Mouse (Mus musculus) liver, embryonic 15.5 days (tissue): ENCODE data around the gene AC141477.1. TPM values are rescaled to one million over a fixed set of nuclear protein-coding genes. Genes with fewer than 3 reads are reported as not detected.
A peak's percentile ranks its signal among the peaks of the same experiment; 100 is the strongest.

Source experiments
- ATAC-seq: fragments of 200-750 bp; cut with Nextera tagmentation; 2 replicates; pipeline ENCODE4 v1.8.0; 2017; ENCODE audit warnings: moderate number of reproducible peaks, mild to moderate bottlenecking, moderate library complexity; ENCODE audit not compliant: insufficient read depth
- H3K27ac ChIP-seq: fragments of 300-500 bp; sonication (generic); replicated peaks from 2 replicates; pipeline ENCODE4 v1.5.1; 2015; ENCODE audit warnings: mild to moderate bottlenecking, inconsistent platforms
- H3K27me3 ChIP-seq: fragments of 300-500 bp; sonication (generic); 2 replicates; pipeline ENCODE4 v1.6.1; 2015; ENCODE audit warnings: mild to moderate bottlenecking, inconsistent platforms
- H3K36me3 ChIP-seq: fragments of 300-500 bp; sonication (generic); replicated peaks from 2 replicates; pipeline ENCODE4 v1.6.1; 2015; ENCODE audit warnings: moderate library complexity, mild to moderate bottlenecking, inconsistent platforms
- H3K4me1 ChIP-seq: fragments of 300-500 bp; sonication (generic); replicated peaks from 2 replicates; pipeline ENCODE4 v1.6.1; 2015; ENCODE audit warnings: inconsistent platforms
- H3K4me2 ChIP-seq: fragments of 300-500 bp; sonication (generic); 2 replicates; pipeline ENCODE4 v1.6.1; 2015; ENCODE audit warnings: moderate library complexity, mild to moderate bottlenecking, inconsistent platforms
- H3K4me3 ChIP-seq: fragments of 300-500 bp; sonication (generic); replicated peaks from 2 replicates; pipeline ENCODE4 v1.5.1; 2015; ENCODE audit warnings: mild to moderate bottlenecking, inconsistent platforms
- H3K9ac ChIP-seq: fragments of 300-500 bp; sonication (generic); 2 replicates; pipeline ENCODE4 v1.6.1; 2015; ENCODE audit warnings: moderate library complexity, mild to moderate bottlenecking, inconsistent platforms
- H3K9me3 ChIP-seq: fragments of 300-500 bp; sonication (generic); replicated peaks from 2 replicates; pipeline ENCODE4 v1.6.1; 2016; ENCODE audit warnings: inconsistent platforms
- WGBS: fragments of 180-500 bp; shearing (Covaris S2); methylation state at CpG from one replicate; pipeline ENCODE4 v1.1.7; 2015; ENCODE audit warnings: mixed read lengths; ENCODE audit not compliant: insufficient replicate concordance; 5-methylcytosine and 5-hydroxymethylcytosine counted together
- polyA plus RNA-seq: library from polyadenylated mRNA; unstranded; fragments of >200 nt; fragmentation: Nextera tagmentation; extraction: Ambion mirVana; gene quantifications from 2 replicates; pipeline ENCODE4 v1.2.1, GENCODE M21; 2015

Gene AC141477.1
- polyA plus RNA-seq: not detected in 2 replicates

DNA sequence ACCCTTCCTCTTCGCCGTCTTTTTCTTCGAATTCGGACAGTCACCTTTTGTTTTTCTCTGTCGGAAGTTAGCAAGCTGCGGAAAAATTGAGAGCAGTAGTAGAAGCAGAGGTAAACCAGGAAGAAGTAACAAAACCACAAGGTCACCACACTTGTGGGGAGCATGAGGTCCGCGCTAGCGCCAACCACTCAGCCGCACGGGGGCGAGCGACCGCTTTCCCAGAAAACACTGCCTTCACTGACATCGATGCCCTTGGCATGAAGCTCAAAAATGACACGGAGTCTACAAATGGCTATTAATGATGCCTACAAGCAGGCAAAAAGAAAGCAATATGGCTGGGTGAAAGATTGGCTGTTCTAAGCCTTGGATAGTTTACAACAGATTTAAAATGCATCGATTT lies at the start of gene AC141477.1:
Gene AC141477.1 (minus strand): TSS at position 164 of the 400 bp plus-strand sequence.
- Histone ChIP-seq H3K4me3 (peak within 1 kb of the TSS; percentile 81), H3K27ac (no peak within 1 kb of the TSS), H3K27me3 (no peaks in the 10 kb centered on the region), H3K4me2 (peak within 1 kb of the TSS; percentile 84), H3K4me1 (peaks cover 32% of the 10 kb centered on the region), H3K9me3 (no peaks in the 10 kb centered on the region), H3K36me3 (peaks cover 52% of the 10 kb centered on the region), H3K9ac (0 out of 2 replicates have a peak within 1 kb of the TSS, but pooled peaks have one; percentile 80)
- 88% methylated on average over 17 of the region's 17 CpGs for WGBS
- no peak for ATAC-seq

DNA sequence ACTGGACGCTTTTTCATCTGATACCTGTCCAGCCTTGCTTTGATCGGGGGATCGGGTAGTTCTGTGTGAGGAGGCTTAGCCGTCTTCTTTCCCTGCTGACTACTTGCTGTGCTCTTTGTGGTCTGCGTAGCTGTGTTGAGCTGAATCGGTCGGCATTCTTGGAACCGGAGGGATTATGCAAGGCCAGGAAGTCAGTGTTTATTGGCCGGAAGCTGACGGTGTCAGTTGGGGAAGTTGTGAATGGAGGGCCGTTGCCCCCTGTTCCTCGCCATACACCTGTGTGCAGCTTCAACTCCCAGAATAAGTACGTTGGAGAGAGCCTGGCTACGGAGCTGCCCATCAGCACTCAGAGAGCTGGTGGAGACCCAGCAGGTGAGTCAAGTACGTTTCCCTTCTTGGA lies 49.0 kb upstream of the AC141477.1 start:
- Histone ChIP-seq H3K9ac (no peak overlapping the region), H3K4me3 (no peak overlapping the region), H3K4me2 (no peak overlapping the region), H3K27ac (no peak overlapping the region), H3K27me3 (no peaks in the 10 kb centered on the region), H3K4me1 (peaks cover 13% of the 10 kb centered on the region), H3K36me3 (peaks cover 94% of the 10 kb centered on the region), H3K9me3 (no peaks in the 10 kb centered on the region)
- WGBS: 57% methylated on average over 15 of the region's 15 CpGs
- ATAC-seq: no peak

DNA sequence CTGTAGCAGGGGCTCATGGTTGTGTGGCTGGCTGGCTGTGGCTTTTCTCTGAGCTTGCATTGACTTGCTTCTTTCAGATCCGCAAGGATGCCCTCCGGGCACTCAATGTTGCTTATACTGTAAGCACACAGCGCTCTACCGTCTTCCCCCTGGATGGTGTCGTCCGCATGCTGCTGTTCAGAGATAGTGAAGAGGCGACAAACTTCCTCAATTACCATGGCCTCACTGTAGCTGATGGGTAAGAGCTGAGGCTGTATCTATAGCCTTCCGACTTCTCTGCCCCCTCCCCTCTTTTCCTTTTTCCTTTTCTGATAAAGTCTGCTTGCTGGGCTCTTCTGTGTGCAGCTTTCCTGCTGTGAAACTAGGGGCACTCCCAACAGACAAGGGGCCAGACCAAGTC lies 48.0 kb upstream of the AC141477.1 start:
- H3K36me3 ChIP-seq: peaks cover 95% of the 10 kb centered on the region
- no peak overlapping the region for H3K4me2 ChIP-seq
- H3K4me1 ChIP-seq: peaks cover 10% of the 10 kb centered on the region
- H3K9ac ChIP-seq: no peak overlapping the region
- H3K9me3 ChIP-seq: no peaks in the 10 kb centered on the region
- H3K27ac ChIP-seq: 0 out of 2 replicates have a peak overlapping the region, but pooled peaks have one; percentile 14
- 34% methylated on average over 8 of the region's 8 CpGs for WGBS
- peak; percentile 56 for ATAC-seq
- no peaks in the 10 kb centered on the region for H3K27me3 ChIP-seq
- H3K4me3 ChIP-seq: no peak overlapping the region

DNA sequence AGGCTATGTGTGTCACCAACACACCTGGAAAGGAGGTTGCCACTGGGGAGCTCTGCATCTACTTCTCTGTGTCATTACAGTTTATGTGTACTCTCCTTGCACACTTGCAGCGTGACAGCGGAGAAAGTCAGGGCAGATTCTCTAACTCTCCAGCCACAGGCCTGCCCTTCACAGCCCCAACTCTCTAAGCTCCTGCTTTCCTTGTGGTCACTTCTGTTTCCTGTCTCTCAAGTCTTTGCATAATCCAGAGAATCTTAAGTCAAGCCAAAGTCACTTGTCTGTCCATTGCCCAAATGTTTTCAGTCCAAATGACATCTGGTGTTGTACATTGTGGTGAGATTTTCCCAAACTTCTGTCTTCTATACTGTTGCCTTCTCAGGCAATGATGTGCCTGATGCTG lies 46.1 kb upstream of the AC141477.1 start:
- H3K9me3 ChIP-seq: no peaks in the 10 kb centered on the region
- no peaks in the 10 kb centered on the region for H3K27me3 ChIP-seq
- 62% methylated on average over 2 of the region's 2 CpGs for WGBS
- H3K4me2 ChIP-seq: no peak overlapping the region
- H3K27ac ChIP-seq: no peak overlapping the region
- no peak overlapping the region for H3K9ac ChIP-seq
- H3K36me3 ChIP-seq: peaks cover 99% of the 10 kb centered on the region
- peaks cover 10% of the 10 kb centered on the region for H3K4me1 ChIP-seq
- no peak overlapping the region for H3K4me3 ChIP-seq
- ATAC-seq: no peak

DNA sequence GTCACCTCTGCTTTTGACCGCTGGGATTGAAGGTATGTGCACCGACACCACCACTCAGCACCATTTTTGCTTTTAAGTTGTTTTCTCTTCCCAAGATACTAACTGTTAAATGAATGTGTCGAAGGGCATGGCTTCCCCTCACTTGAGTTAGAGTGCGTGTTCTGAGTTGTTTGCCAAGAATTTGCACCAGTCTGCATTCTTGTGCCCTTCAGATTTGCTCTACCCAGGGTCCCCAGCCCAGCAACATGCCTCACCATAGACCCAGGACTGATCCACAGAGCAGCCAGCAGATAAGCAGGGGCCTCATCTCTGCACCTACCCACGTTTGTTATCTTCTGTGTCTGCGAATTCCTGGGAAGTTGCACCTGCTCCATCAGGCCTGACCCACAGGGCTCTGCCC lies 41.2 kb upstream of the AC141477.1 start:
- H3K9ac ChIP-seq: no peak overlapping the region
- H3K27me3 ChIP-seq: no peaks in the 10 kb centered on the region
- H3K4me3 ChIP-seq: no peak overlapping the region
- no peak overlapping the region for H3K27ac ChIP-seq
- no peaks in the 10 kb centered on the region for H3K4me1 ChIP-seq
- no peak for ATAC-seq
- H3K9me3 ChIP-seq: no peaks in the 10 kb centered on the region
- no peak overlapping the region for H3K4me2 ChIP-seq
- 68% methylated on average over 6 of the region's 6 CpGs for WGBS
- peaks cover 98% of the 10 kb centered on the region for H3K36me3 ChIP-seq

DNA sequence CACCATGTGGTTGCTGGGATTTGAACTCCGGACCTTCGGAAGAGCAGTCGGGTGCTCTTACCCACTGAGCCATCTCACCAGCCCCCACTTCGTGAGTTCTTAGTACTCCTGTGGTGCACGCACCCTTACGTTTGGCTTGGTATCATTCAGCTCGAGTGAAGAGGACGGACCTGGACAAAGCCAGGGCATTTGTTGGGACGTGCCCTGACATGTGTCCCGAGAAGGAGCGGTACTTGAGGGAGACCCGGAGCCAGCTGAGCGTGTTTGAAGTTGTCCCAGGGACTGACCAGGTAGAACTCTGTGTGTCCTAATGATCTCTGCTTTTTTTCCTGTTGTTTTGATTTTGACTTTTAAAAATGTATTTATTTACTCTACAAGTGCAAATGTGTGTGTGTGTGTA lies 40.6 kb upstream of the AC141477.1 start:
- no peaks in the 10 kb centered on the region for H3K9me3 ChIP-seq
- H3K36me3 ChIP-seq: peaks cover 98% of the 10 kb centered on the region
- no peaks in the 10 kb centered on the region for H3K27me3 ChIP-seq
- 83% methylated on average over 13 of the region's 13 CpGs for WGBS
- no peak for ATAC-seq
- H3K4me3 ChIP-seq: no peak overlapping the region
- no peak overlapping the region for H3K9ac ChIP-seq
- no peak overlapping the region for H3K4me2 ChIP-seq
- H3K4me1 ChIP-seq: no peaks in the 10 kb centered on the region
- no peak overlapping the region for H3K27ac ChIP-seq

DNA sequence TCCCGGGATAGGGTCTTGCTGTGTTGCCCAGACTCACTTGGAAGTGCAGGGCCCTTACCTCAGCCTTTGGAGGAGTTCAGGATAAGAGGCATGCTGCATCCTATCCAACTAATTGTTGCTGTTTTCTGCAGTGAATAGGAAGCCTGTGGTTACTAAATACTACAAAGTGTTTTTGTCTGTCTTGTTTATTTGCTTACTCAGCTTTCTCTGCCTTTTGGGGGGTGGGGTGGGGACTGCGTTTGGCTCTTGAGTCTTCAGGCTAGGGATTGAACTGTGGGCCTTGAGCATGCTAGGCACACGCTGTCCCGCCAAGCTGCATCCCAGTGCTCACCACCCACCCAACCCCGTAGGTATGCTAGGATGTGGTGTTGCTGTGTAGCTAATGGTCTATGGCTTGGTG lies 33.5 kb upstream of the AC141477.1 start:
- Histone ChIP-seq H3K9me3 (no peaks in the 10 kb centered on the region), H3K9ac (no peak overlapping the region), H3K27ac (no peak overlapping the region), H3K4me1 (peaks cover 17% of the 10 kb centered on the region), H3K4me3 (no peak overlapping the region), H3K36me3 (peaks cover 78% of the 10 kb centered on the region), H3K4me2 (no peak overlapping the region), H3K27me3 (no peaks in the 10 kb centered on the region)
- ATAC-seq: no peak
- WGBS: 83% methylated on average over 5 of the region's 5 CpGs

DNA sequence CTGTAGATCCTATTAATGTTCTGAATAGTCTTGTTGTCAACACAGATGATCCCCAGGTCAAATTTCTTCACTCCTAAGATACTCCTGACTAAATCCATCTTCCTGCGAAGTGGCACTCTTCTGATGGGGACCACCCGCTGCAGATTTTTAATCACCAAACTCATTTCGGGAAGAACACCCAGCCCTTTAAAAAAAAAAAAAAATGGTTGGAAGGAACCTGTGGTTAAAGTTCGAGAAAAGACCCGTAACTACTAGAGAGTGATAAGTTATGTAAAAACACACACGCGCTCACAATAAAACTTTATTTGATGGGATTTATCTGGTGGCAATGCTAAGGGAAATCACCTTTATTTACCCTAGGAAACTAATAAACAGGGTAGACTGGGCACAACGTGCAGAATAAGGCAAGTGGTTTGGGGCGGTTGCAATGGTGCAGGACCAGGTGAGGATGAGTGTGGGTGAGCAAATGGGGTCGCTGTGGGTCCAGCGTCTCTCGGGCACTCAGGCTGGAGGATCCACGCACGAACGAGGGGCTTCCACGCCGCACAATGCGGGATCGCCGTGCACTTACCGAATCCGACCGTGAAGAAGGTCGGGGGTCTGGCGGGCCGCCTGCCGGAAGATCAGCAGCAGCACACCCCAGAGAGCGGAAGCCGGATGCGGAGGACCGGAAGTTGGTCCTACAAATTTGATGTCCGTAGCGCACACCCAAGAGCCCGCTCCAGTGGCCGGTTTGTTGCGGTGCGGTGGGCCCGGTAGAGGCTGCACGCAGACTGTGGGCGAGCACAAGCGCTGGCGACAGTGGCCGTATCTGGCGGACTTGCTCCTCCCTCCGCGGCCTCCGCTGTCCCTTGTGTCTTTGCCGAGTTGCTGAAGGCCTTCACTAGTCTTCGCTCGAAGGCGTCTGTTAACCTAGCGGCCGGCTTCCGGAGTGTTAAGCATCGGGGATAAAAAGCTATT lies 28.2 kb upstream of the AC141477.1 start, which contains the start of the genes Mcm3ap and Ybey:
Gene Mcm3ap (plus strand): TSS at position 725 of the 960 bp plus-strand sequence.
Gene Ybey (minus strand): TSS at position 912 of the 960 bp plus-strand sequence.
- H3K9me3 ChIP-seq: no peaks in the 10 kb centered on the region
- H3K27ac ChIP-seq: peak within 1 kb of the TSS; percentile 94
- H3K9ac ChIP-seq: peak within 1 kb of the TSS; percentile 84
- under 1% methylated on average over 55 of the region's 55 CpGs for WGBS
- peak within 1 kb of the TSS; percentile 88 for H3K4me3 ChIP-seq
- H3K4me2 ChIP-seq: peak within 1 kb of the TSS; percentile 74
- peak; percentile 93 for ATAC-seq
- peaks cover 21% of the 10 kb centered on the region for H3K4me1 ChIP-seq
- no peaks in the 10 kb centered on the region for H3K27me3 ChIP-seq
- peaks cover 33% of the 10 kb centered on the region for H3K36me3 ChIP-seq

DNA sequence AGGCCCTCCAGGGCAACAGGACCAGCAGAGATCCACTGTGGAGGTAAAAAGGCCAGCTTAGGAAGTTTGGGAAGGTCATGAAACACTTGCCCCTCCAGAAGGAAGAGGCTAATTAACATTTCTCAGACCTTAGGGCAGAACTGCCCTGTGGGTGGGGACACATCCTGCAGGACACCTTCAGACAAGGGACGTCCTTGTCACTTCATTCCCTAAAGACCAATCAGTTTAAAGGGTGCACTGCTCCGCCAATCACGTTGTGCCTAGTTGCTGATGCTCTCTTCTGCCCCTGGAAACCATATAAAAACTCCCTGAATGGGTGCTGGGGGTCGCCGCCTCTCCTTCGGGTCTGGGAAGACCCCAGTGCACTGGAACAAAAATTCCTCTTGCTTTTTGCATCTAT lies 22.5 kb upstream of the AC141477.1 start:
- H3K4me1 ChIP-seq: peaks cover 3% of the 10 kb centered on the region
- H3K27me3 ChIP-seq: no peaks in the 10 kb centered on the region
- ATAC-seq: no peak
- 0 out of 2 replicates have a peak, but pooled peaks cover 3% of the 10 kb centered on the region for H3K36me3 ChIP-seq
- H3K9ac ChIP-seq: no peak overlapping the region
- no peaks in the 10 kb centered on the region for H3K9me3 ChIP-seq
- H3K4me3 ChIP-seq: no peak overlapping the region
- WGBS: 84% methylated on average over 6 of the region's 6 CpGs
- no peak overlapping the region for H3K27ac ChIP-seq
- H3K4me2 ChIP-seq: no peak overlapping the region

DNA sequence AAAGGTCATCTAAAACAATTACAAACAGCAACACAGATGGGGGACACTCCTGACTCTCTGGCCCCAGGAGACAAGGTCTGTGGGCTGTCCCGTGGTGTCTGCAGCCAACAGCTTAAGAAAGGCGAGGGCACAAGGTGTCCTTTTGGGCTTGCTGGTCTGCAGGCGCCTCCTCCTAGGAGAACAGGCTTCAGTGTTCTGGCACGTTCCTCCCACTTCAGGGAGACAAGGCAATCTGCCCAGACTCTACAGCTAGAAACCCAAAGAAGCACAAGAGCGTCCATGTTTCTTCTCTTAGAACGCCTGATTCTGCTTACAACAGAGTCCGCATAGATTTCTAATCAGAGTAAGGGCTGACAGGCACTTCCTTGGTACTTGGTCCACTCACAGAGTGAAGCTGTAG lies 22.1 kb upstream of the AC141477.1 start:
- no peak overlapping the region for H3K4me2 ChIP-seq
- ATAC-seq: no peak

DNA sequence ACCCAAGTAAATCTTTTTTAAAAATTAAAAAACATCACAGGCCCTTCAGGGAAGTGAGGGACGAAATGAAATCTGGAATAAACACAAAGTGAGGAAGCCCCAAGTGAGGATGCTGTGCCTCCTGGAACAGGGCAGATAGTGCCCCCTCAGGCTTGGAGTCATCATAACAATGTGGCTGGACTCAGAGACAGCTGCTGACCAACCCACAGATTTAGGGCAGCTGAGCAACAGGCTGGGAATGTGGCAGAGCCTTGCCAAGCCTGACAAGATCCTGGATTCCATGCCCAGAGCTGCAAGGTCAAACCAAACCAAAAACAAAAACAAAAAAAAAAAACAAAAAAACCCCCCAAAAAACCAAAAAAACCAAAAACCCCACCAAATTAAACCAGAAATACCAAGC lies 21.0 kb upstream of the AC141477.1 start:
- Histone ChIP-seq H3K9me3 (no peaks in the 10 kb centered on the region), H3K4me2 (no peak overlapping the region), H3K9ac (no peak overlapping the region), H3K27ac (no peak overlapping the region), H3K27me3 (no peaks in the 10 kb centered on the region), H3K36me3 (0 out of 2 replicates have a peak, but pooled peaks cover 3% of the 10 kb centered on the region), H3K4me3 (no peak overlapping the region), H3K4me1 (no peaks in the 10 kb centered on the region)
- ATAC-seq: no peak
- WGBS: 68% methylated on average over 1 of the region's 1 CpGs

More for the DNA sequence above, 22.1 kb upstream of the AC141477.1 start:
- no peaks in the 10 kb centered on the region for H3K4me1 ChIP-seq
- 0 out of 2 replicates have a peak, but pooled peaks cover 3% of the 10 kb centered on the region for H3K36me3 ChIP-seq
- no peak overlapping the region for H3K9ac ChIP-seq
- no peaks in the 10 kb centered on the region for H3K9me3 ChIP-seq
- no peak overlapping the region for H3K27ac ChIP-seq
- H3K27me3 ChIP-seq: no peaks in the 10 kb centered on the region
- H3K4me3 ChIP-seq: no peak overlapping the region
- WGBS: 78% methylated on average over 7 of the region's 7 CpGs
